Mouse (Mus musculus) spleen, adult 18-20 months (tissue): ENCODE measurements around the gene Naa80.
A peak's percentile ranks its signal among the peaks of the same experiment; 100 is the strongest.
"Not testable (repeated sequence)": the region's sequence is repeated elsewhere in the genome, so short reads cannot be mapped to it uniquely, and the experiment has no call there.

Experiments
- DNase-seq, 2 experiments: peaks; one replicate each; pipeline ENCODE4 v3.0.0; 2022; ENCODE audit warnings: mixed read lengths in 2 of 2

The Naa80 gene

DNA sequence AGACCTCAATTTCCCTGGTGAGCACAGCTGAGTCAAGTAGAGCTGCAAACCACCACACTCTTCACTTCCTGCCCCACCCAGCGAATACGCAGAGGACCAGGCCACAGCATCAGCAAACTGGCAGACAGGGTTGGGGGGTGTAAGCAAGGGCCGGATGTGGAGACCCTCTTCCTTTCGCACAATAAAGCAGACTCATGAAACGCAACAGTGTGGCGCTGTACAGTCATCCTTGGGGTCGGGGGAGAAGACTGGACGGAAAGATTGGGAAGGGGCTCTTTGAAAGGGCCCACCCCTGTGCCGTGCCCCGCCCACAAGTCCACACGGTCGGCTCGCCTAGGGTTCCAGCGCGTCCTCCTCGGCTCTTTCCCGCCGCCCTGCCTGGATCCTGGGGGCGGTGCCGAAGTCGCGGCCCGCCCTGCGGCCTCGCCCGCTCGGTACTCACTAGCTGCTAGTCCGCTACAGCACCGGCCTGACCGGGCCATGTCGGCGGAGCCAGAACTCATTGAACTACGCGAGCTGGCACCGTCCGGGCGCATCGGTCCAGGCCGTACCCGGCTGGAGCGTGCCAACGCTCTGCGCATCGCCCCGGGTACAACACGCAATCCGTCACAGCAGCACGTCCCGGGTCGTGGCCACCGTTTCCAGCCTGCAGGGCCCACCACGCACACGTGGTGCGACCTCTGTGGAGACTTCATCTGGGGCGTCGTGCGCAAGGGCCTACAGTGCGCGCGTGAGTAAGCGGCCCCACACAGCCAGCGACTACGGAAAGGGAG, 27.4 kb upstream of the Naa80 start, which contains the start of gene Rassf1:
Gene Rassf1, plus strand, starts transcription at position 439 of the 773 bp plus-strand sequence.
- DNase-seq = peak; percentile 58 to 62

DNA sequence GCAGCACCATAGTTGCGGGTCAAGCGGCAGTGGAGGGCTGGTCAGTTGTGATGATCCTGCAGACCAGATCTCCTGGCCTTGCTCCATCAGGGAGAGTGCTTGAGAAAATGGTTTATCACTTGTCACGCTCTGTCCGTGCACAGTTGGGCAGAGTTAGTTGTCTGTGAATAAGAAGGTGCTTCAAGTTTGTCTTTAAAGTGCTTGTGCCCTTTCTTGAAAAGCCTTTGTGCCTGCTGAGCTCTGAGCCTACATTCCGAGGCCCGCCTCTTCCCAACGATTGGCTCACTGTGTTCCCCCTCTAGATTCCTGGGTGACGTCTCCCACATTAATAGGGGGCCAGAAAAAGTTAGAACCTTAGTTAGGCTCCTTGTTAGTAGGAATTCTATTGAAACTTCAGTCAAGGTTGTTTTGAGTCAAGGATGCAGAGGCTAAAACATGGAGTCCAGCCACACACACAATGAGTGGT, 26.8 kb upstream of the Naa80 start:
- DNase-seq = no peak

DNA sequence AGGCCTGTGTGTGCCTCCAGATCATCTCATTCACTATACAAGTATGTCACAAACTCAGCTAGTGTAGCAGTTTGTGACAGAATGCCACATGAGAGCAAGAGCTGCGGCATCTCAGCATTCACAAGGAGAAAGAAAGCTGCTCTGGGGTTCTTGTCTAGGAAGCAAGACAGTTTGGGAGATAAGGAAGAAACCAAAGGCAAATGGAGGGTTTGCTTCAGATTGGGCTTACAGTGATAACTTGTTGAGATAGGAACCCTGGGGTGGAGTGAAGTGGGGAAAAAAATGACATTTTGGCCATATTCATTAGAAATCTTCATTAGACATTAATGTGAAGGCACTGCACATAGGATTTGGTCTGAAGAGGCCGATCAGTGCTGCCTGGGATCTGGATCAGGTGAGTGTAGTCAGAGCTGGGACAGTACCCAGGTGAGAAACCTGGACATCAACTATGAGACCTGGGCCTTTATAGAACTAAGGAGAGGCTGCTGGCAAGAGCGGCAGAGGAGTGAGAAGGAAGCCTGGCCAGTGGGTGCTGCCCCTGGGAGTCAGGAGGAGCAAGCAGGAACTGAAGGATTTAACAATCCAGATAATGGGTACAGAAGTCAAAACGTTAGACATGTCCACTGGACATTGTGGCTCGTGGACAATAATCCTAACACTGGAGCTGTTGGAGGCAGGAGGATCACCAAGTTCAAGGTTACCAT, 25.8 kb upstream of the Naa80 start:
- DNase-seq = no peak

DNA sequence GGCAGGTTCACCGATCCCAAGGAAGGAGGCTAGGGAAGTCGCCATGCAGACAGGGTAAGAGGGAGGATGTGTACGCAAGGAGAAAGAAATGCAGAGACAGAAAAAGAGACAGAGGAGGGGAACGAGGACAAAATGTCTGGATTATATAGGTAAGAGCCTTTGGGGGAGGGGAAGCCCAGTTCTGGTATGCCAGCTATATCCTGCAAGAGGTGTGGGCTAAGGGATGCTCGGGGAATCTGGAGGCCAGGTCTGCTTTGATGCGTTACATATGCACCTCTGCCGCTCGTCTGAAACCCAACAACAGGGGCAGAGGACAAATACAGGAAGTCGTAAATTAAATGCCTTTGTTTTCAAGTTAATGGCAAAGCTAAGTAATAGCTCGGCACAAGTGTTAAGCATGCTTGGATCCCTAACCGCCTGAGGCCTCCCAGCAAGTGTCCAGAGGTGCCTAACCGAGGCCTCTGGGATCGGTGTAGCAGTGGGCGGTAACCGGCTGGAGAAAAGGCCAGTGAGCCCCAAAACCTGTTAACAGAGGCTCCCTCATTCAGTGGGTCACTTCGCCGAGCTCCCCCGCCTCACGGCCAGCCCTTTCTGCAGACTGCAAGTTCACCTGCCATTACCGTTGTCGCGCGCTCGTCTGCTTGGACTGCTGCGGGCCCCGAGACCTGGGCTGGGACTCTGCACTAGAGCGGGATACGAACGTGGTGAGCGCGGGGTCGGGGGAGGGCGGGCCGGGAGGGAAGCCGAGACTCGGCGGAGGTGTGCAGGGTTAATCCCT, 25.0 kb upstream of the Naa80 start:
- peak; percentile 54 for DNase-seq

DNA sequence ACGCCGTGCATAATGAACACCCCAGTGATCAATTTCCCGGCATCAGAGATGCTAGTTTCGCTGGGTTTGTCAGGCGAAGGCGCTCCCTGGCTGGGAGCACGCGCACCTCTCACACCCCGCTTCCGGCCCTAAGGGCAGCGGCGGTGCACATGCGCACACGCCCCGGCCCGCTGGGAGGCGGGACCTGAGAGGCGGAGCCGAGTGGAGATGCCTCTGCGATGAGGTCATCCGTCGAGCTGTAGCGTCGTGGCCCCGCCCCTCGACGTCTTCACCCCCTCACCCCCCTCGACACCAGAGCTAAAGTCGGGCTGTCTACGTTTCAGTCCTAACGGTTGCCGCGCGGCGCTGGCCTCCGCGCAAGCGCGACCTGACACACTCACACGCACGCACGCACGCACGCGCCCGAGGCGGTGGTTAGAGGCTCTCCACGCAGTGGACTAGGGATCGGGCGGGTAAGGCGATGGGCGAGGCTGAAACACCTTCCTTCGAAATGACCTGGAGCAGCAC, 24.3 kb upstream of the Naa80 start:
- DNase-seq = peak; percentile 93

DNA sequence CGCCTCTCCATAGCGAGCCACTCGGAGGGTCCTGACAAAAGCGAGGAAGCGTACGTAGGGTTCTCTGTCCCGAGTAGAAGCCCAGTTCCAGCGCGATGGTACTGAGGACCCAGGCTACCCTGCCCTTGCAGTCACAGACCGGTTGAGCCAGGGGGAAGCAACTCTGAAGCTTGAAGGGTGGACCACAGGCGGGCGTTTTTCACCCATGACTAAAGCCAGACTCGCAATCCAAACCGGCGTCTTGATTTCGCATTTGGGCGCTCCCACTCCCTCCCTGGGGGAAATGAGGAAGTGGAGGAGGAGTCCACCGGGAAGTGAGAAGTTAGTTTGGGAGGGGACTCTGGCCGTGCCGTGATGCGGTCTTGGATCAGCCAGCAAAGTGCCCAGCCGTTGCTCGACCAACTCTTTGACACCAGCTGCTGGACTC, 23.6 kb upstream of the Naa80 start:
- DNase-seq = no peak

DNA sequence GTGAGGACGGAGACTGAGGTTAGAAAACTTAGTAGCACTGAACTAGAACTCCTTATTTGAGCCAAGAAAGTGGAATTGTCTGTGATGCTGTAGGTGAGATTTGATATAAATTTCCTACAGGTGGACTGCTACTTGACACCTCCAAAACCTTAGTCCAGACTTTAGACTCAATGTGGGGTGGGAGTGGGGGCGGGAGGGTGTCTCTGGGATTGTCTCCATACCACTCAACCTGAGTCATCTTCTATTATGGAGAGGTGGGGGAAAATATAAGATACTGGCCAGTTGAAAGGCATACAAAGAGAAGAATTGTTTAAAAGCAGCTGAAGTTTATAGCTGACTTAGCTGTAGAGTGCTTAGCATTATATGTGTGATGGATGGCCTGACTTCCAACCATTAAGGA, 23.0 kb upstream of the Naa80 start:
- DNase-seq = no peak

DNA sequence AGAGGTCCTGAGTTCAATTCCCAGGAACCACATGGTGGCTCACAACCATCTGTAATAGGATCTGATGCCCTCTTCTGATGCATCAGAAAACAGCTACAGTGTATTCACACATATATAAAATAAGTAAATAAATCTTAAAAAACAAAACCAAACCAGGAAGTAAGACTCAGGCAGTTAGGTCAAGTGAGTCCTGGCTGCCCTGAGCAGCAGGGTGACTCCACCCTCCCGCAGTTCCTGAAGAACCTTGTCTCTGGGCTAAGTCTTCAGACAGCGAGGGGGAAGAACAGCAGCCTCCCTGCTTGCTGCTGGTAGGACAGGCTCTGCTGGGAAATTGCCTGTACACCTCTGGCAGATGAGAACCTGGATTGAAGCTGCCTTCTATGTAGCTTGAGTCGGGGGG, 22.3 kb upstream of the Naa80 start:
- DNase-seq = no peak

DNA sequence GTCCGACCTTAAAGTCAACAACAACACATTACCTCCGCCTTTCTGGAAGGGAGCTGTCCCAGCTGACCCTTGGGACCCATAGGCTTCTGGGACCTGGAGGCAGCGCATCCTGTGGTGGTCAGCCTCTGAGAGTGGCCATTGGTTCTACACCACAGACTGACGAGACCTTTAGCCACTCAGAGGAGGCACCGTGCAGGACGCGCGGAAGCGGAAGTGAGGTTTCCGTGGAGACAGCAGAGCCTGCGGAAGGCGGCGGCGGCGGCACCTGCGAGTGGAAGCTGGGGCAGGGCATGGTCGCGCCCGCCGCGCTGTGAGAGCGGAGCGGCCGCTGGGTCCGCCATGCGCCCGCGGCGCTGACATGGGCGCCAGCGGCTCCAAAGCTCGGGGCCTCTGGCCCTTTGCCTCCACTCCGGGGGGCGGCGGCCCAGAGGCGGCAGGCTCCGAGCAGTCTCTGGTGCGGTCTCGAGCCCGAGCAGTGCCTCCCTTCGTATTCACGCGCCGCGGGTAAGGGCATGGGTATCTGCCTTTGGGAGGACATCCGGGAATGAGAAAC, 15.6 kb upstream of the Naa80 start, which contains the start of gene Tusc2:
Gene Tusc2, plus strand, starts transcription at position 227 of the 553 bp plus-strand sequence.
- peak; percentile 85 to 87 for DNase-seq

DNA sequence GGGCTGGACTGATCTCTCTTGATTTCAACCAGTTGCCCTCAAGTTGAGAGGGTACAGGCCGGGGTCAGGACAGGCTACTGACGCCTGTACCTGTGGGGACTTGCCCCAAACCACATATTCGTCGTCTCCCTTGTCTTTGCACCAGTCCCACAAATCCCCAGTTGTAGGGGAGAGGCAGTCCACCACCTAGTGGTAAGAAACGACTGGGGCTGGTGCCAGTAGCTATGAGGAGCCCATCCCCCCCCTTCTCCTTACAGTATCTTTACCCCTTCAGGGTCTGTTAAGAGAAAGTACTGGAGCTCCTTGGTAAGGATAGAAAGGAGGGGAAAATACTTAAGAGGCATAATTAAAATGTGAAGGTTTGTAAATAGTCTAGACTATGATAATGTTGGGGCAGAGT, 13.1 kb upstream of the Naa80 start:
- DNase-seq = not testable (repeated sequence)

DNA sequence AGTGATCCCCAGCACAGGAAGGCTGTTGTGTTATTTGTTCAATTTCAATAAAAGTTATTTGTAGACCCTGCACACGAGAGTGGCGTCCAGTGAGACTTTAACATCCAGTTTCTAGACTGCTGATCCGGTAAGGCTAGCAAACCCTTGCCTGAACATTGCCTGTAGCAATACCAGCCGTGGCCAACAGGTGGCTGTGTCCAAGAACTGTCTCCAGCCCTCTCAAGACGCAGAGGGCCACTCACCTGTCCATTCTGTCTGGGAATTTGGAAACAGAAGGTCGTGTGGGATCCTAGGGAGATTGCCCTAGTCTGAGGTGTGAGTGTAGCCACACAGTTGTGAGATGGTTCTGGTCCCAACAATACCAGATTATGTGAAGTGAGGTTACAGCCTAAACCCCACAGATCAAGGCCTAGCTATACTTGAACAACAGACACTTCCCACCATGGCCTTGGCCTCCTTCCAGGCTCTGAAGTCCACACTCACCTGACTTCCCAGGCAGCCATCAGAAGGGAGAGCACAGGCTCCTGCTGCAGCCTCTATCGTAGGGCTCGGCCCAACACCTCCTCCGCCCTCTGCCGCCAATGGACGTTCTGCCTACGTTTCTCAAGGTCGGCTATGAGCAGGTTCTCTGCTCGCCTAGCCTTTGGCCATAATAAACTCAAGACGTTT, 12.5 kb upstream of the Naa80 start:
- peak; percentile 63 to 85 for DNase-seq

DNA sequence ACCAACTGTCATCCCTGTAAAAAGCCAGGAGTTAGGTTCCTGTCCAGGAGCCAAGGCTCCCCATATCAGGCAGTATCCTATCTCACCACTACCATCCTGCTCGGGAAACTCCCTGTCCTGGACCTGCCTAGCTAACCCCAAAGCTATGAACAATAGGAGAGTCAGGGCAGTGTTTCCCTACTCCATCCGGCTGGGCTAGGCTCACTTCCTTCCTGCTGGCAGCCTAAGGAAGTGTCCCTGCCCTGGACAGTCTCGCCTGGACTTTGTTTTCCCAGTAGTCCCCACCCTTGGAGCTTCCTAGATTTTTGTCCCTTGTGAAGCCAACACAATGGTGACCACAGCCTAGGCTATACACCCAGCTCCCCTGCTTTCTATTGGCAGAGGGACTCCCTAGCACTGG, 11.8 kb upstream of the Naa80 start:
- no peak for DNase-seq

DNA sequence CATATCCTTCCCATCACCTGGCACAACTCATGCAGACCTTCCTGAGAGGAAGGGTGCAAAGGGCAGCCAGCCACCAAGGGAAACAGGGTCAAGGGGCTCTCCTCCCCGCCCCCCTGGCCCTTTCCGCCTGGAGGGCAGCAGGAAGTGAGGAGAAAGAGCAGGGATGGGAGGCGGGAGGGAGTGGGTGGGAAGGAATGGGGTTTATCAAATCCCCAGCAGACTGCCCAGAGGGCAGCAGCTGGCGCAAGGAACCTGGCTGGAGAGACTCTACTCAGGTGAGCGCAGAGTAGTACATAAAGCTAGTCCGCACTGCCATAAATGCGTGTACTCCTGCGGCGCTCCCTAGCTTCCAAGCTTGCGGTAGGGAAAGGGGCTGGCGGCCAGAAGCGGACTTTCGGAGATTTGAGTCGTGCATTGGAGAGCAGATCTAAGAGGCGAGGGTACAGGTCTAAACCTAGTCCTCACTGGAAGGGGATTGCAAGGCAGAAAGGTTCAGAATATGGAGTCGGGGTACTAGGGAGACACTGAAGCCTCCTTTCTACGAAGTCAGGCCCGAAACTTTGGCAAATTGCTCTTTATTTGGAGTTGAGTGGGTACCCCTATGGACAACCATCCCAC, 10.9 kb upstream of the Naa80 start, which contains the start of gene Hyal2:
Gene Hyal2, plus strand, starts transcription at position 244 of the 618 bp plus-strand sequence.
- no peak for DNase-seq

DNA sequence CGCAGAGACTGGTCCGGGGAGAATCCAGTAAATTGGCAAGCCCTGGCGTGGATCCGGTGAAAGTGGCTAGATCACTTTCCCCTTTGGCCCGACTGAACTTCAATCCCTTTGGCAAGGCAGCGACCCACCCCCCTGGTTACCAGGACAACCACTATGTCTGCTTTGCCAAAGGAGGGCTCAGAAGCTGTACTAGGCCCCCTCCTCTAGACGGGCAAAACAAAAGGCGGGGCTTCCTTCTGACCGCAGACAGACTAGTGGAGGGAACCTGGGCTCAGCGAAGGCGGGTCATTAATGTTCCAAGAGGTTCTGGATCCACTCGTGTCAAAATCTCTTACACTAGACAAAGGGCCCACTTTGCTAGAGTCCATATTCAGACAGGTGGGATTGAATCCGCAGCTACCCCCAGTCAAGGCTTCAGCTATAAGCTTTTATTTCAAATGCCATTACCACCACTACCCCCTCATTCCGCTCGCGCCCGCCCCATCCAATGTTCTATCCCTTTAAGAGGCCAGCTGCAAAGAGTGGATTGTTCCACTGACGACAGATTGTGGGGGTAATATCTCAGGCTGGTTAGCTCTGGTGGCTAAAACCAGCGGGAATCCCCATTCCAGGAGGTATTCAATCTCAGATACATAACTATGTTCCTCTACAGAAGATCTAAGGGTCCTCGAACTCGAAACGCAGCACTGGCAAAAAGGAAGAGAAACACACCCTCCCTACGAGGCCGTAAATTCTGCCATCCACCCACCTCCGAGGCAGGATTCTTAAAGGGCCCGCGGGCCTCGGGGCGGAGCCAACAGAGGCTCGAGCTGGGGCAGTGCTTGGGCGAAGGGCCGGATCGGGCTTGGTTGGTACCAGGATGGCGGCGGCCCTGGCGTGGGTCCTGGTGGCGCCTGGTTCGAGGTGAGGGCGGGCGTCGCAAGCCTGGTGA, 10.1 kb upstream of the Naa80 start:
- peak; percentile 71 to 80 for DNase-seq

DNA sequence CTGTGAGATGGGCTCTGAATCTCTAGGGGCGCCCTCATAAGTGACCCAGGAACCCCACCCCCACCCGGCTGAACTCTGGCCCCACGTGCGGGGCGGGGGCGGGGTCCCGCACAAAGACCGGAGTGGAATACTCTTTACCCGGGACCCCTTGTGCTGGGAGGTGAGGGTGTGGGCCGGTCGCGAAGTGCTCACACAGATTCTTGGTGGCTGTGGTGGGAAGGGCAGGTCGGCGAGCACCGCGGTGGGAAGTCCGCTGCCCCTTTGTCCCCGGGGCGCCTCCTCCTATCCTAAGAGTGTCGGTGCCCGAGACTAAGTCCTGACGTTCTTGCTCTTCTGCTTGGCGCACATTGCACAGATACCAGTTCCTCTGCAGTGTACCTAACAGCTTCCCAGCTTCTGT, 9.4 kb upstream of the Naa80 start:
- no peak for DNase-seq

DNA sequence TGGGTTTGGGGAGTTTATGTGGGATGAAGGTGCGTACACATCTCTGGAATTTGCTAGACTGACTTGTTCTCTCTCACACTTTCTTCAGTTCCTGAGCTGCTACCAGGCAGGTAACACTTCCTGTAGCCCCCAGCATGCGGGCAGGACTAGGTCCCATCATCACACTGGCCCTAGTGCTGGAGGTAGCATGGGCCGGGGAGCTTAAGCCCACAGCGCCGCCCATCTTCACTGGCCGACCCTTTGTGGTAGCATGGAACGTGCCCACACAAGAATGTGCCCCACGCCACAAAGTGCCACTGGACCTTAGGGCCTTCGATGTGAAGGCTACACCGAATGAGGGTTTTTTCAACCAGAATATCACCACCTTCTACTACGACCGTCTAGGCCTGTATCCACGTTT, 8.7 kb upstream of the Naa80 start:
- no peak for DNase-seq

DNA sequence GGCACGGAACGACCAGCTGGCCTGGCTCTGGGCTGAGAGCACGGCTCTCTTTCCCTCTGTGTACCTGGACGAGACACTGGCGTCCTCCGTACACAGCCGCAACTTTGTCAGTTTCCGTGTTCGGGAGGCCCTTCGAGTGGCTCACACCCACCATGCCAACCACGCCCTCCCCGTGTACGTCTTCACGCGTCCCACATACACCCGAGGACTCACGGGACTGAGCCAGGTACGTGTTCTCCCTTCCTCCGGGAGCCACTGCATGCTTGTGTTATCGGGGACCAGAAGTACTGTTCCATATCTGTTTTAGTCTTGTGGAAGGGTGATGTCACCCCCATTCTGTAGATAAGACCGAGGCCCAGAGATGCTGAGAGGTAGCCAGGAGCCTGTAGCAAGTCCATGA, 7.8 kb upstream of the Naa80 start:
- no peak for DNase-seq

DNA sequence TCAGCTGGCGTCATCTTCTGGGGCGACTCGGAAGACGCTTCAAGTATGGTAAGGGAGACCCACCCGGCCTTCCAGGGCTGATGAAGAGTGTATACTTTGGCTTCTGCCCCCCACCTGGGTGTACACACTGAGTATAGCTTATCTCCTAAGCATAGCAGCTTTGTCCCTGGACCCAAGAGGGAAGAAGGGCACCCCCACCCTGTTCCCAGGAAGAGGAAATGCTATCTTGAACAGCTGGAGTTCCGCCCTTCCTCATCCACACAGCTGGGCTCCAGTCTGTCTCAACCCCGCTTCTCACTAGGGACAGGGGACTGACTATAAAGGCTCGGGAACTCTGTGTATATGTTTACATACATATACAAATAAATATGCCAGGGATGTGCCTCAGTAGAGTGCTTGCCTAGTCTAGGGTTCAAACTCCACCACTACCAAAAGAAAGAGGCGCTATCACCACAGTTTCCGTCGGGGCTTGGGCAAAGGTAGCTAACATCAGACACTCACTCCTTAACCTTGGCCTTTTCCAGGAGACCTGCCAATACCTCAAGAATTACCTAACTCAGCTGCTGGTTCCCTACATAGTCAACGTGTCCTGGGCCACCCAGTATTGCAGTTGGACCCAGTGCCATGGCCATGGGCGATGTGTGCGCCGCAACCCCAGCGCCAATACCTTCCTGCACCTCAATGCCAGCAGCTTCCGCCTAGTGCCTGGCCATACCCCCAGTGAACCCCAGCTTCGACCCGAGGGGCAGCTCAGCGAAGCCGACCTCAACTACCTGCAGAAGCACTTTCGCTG, 7.0 kb upstream of the Naa80 start:
- DNase-seq = no peak

DNA sequence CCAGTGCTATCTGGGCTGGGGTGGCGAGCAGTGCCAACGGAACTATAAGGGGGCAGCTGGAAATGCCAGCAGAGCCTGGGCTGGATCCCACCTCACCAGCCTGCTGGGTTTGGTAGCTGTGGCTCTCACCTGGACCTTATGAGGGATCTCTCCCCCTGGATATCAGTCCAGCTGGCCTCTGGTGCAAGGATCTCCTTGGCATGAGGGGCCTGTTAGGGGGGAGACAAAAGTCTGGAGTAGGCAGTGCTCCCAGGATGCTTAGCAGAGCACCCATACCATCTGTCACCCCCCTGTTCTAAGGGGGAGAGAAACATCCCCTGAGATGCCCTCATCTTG, 6.4 kb upstream of the Naa80 start:
- DNase-seq = no peak

DNA sequence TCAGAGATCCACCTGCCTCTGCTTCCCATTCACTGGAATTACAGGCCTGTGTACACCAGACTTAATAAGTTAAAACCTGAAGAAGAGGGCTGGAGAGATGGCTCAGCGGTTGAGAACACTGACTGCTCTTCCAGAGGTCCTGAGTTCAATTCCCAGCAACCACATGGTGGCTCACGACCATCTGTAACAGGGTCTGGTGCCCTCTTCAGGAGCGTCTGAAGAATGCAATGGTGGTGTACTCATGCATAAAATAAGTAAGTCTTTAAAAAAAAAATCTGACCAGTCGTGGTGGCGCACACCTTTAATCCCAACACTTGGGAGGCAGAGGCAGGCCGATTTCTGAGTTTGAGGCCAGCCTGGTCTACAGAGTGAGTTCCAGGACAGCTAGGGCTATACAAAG, 4.9 kb upstream of the Naa80 start:
- DNase-seq = not testable (repeated sequence)
